Comparison of ENCODE assay signal across 24 mouse cellular contexts in the genomic region with DNA sequence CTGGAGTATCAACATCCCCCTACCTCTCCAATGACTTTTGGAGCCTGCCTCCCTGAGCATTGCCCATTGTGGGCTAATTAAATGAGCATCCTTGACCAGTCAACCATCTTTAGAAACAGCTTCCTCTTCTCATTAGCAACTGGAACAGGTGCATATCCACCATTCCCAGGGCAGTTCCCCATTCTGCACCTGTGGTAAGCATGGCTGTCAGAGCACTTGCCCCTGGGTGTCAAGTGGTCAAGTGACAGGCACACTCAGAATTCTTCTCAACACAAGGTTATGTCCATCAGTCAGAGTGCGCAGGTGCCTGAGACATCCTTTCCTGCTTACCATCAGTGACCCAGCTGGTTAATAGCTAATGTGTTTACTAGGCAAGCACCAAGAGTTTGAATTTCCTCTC.
A peak's percentile ranks its signal among the peaks of the same experiment; 100 is the strongest.
DNase-seq lines count a peak whose midpoint lies in the region; ATAC-seq and TF ChIP-seq lines count a peak whose summit lies in the region.
"Had no signal": no experiment of that assay in that cellular context is flagged by ENCODE, and none has a peak within 500 bp of the region (broad histone marks: within the 10 kb centered on the region; RNA-seq: fewer than 3 reads in every experiment).

No protein-coding gene starts in this region.

- H3K36me3 ChIP-seq in kidney, adult 2 months (ENCODE audit: control insufficient read depth, insufficient read depth, low read length) = no peaks in the 10 kb centered on the region
- no peaks in the 10 kb centered on the region for H3K36me3 ChIP-seq in liver, embryonic 16.5 days (ENCODE audit: control insufficient read depth, insufficient read depth)
- no peaks in the 10 kb centered on the region for H3K36me3 ChIP-seq in myocyte (ENCODE audit: control insufficient read depth, insufficient read depth)
- H3K36me3 ChIP-seq: embryonic facial prominence, embryonic 15.5 days; forebrain, embryonic 10.5 days; heart, embryonic 15.5 days; hindbrain, embryonic 10.5 days had no signal

- 0 out of 2 replicates have a peak, but pooled peaks cover 4% of the 10 kb centered on the region for H3K4me1 ChIP-seq in kidney, adult 2 months (ENCODE audit: control insufficient read depth, insufficient read depth, low read length)
- H3K4me1 ChIP-seq in liver, embryonic 16.5 days (ENCODE audit: control insufficient read depth, low read depth, low read length) = peaks cover 4% of the 10 kb centered on the region
- H3K4me1 ChIP-seq in lung, adult 2 months (ENCODE audit: control insufficient read depth, insufficient read depth, low read length) = peaks cover 8% of the 10 kb centered on the region; the same call in 1 of the 2 replicates

- H3K27me3 ChIP-seq in kidney, adult 2 months (replicated peaks; ENCODE audit: control insufficient read depth, insufficient read depth, low read length) = no peaks in the 10 kb centered on the region
- no peaks in the 10 kb centered on the region for H3K27me3 ChIP-seq in liver, embryonic 16.5 days (ENCODE audit: control insufficient read depth, insufficient read depth, low read depth, low read length)
- H3K27me3 ChIP-seq in myocyte (ENCODE audit: control insufficient read depth, insufficient read depth, insufficient read length) = no peaks in the 10 kb centered on the region
- H3K27me3 ChIP-seq: CH12.LX; embryonic facial prominence, embryonic 15.5 days; heart, embryonic 15.5 days; Patski had no signal

- H3K27ac ChIP-seq in kidney, adult 2 months (ENCODE audit: insufficient read depth, low read depth, low read length) = no peak overlapping the region
- H3K27ac ChIP-seq in liver, embryonic 16.5 days (ENCODE audit: low read length) = no peak overlapping the region
- H3K27ac ChIP-seq: embryonic facial prominence, embryonic 15.5 days; forebrain, embryonic 10.5 days; heart, adult 2 months; heart, embryonic 15.5 days; hindbrain, embryonic 10.5 days; hindbrain, embryonic 14.5 days had no signal

- peak; percentile 11 for DNase-seq in kidney, adult 2 months
- no peak for DNase-seq in kidney, adult 18-20 months
- no peak for DNase-seq in liver
- no peak for DNase-seq in lung, adult 2 months
- DNase-seq: adrenal gland, postnatal 25 days; cerebellum, adult 18-20 months; cerebellum, adult 9-11 months; cerebellum, postnatal 36 days; gastrocnemius, postnatal 10 days; heart, adult 2 months; heart, postnatal 14 days had no signal

- TF ChIP-seq POLR2A in kidney, adult 2 months (IDR thresholded peaks at IDR 0.05; ENCODE audit: low read depth, low read length) = no peak
- TF ChIP-seq POLR2A in myocyte (IDR thresholded peaks at IDR 0.05; ENCODE audit: insufficient read length, low read depth) = no peak
- no peak for TF ChIP-seq POLR2A in lung, adult 2 months (IDR thresholded peaks at IDR 0.05; ENCODE audit: borderline replicate concordance, extremely low read depth, low read depth, low read length)

- H3ac ChIP-seq in myocyte (ENCODE audit: control insufficient read depth, insufficient read length) = no peak overlapping the region

- H3K4me2 ChIP-seq in liver, embryonic 16.5 days (ENCODE audit: low read depth, low read length) = no peak overlapping the region
- H3K4me2 ChIP-seq in myocyte (ENCODE audit: low read depth) = no peak overlapping the region
- H3K4me2 ChIP-seq: embryonic facial prominence, embryonic 15.5 days; heart, embryonic 11.5 days; heart, embryonic 15.5 days; hindbrain, embryonic 14.5 days had no signal

- ATAC-seq in liver, embryonic 16.5 days (ENCODE audit: low read depth) = peak; percentile 25; the same call in 1 of the 2 replicates
- ATAC-seq: activated CD4-positive, CD25-positive, alpha-beta regulatory T cell, adult 4 months; forebrain, embryonic 16.5 days; Patski had no signal

- no peaks in the 10 kb centered on the region for H3K79me2 ChIP-seq in myocyte (ENCODE audit: control insufficient read depth, insufficient read depth)

- no peak overlapping the region for H3K4me3 ChIP-seq in kidney, adult 2 months (ENCODE audit: insufficient read depth, low read depth, low read length)
- H3K4me3 ChIP-seq in liver, embryonic 16.5 days (ENCODE audit: low read depth, low read length) = no peak overlapping the region
- H3K4me3 ChIP-seq in myocyte = no peak overlapping the region
- H3K4me3 ChIP-seq in lung, adult 2 months (replicated peaks; ENCODE audit: extremely low read depth, low read depth, low read length) = no peak overlapping the region
- H3K4me3 ChIP-seq: embryonic facial prominence, embryonic 15.5 days; erythroblast, embryonic 14.5 days; forebrain, embryonic 10.5 days; heart, adult 2 months; heart, embryonic 15.5 days; hindbrain, embryonic 10.5 days had no signal

- no peaks in the 10 kb centered on the region for H3K9me3 ChIP-seq in liver, embryonic 16.5 days (replicated peaks; ENCODE audit: control insufficient read depth, low read length)
- H3K9me3 ChIP-seq: embryonic facial prominence, embryonic 15.5 days; forebrain, embryonic 10.5 days; heart, embryonic 15.5 days; hindbrain, embryonic 10.5 days had no signal

- no peak overlapping the region for H3K9ac ChIP-seq in liver, embryonic 16.5 days (ENCODE audit: low read depth, low read length)
- H3K9ac ChIP-seq: embryonic facial prominence, embryonic 15.5 days; heart, embryonic 15.5 days; hindbrain, embryonic 14.5 days had no signal

- 47% methylated on average over 1 of the region's 1 CpGs for WGBS in kidney, adult 2 months
- WGBS in liver, embryonic 16.5 days (ENCODE audit: insufficient replicate concordance) = 68% methylated on average over 1 of the region's 1 CpGs
- WGBS in lung, adult 2 months = 88% methylated on average over 1 of the region's 1 CpGs

- TF ChIP-seq CTCF in kidney, adult 2 months (conservative IDR thresholded peaks at IDR 0.05; ENCODE audit: insufficient read depth, insufficient read length, low read depth, low read length) = no peak
- no peak for TF ChIP-seq CTCF in lung, adult 2 months (IDR thresholded peaks at IDR 0.05; ENCODE audit: insufficient read depth, low read length)

TF ChIP-seq in myocyte, 11 proteins besides CTCF, POLR2A, EP300 and RAD21:
- TF ChIP-seq TCF12 (IDR thresholded peaks at IDR 0.05; ENCODE audit: insufficient read depth, poor library complexity, severe bottlenecking) (peak; percentile 78), TCF3 (IDR thresholded peaks at IDR 0.05; ENCODE audit: insufficient read length, low read depth) (peak; percentile 74), MYOD1 (IDR thresholded peaks at IDR 0.05; ENCODE audit: control insufficient read depth in 1 of 3, insufficient read length in 2 of 3, low read depth in 2 of 3) (peak; percentile 83 to 99 (median 94)), POLR2AphosphoS2 (IDR thresholded peaks at IDR 0.05; ENCODE audit: insufficient read length, low read depth) (no peak), CEBPB (IDR thresholded peaks at IDR 0.05; ENCODE audit: insufficient read depth, poor library complexity, severe bottlenecking) (no peak), MAX (IDR thresholded peaks at IDR 0.05; ENCODE audit: low read depth) (no peak), E2F4 (IDR thresholded peaks at IDR 0.05; ENCODE audit: insufficient read depth) (no peak), USF1 (IDR thresholded peaks at IDR 0.05; ENCODE audit: low read depth) (no peak), MYOG (IDR thresholded peaks at IDR 0.05; ENCODE audit: control insufficient read depth in 1 of 3, insufficient read depth in 1 of 3, insufficient read length in 2 of 3, low read depth in 2 of 3) (peak; percentile 35 to 92 (median 71)), SRF (IDR thresholded peaks at IDR 0.05; ENCODE audit: control insufficient read depth, insufficient read length, low read depth) (no peak), REST (IDR thresholded peaks at IDR 0.05; ENCODE audit: insufficient read depth, insufficient read length) (no peak)
